Mouse (Mus musculus) duodenum, adult 2 months (tissue): ENCODE measurements around the gene Dhx35. TPM values are rescaled to one million over a fixed set of nuclear protein-coding genes. Genes with fewer than 3 reads are reported as not detected.

Experiments
- polyA plus RNA-seq: library from polyadenylated mRNA; depleted of rRNA; stranded (reverse); fragments of >200 nt; gene quantifications from 2 replicates; pipeline ENCODE4 v1.2.3, GENCODE M21; 2012; ENCODE audit warnings: low replicate concordance; rRNA removed

Dhx35 gene
- 14.7 and 17.0 TPM in 2 replicates for polyA plus RNA-seq

DNA sequence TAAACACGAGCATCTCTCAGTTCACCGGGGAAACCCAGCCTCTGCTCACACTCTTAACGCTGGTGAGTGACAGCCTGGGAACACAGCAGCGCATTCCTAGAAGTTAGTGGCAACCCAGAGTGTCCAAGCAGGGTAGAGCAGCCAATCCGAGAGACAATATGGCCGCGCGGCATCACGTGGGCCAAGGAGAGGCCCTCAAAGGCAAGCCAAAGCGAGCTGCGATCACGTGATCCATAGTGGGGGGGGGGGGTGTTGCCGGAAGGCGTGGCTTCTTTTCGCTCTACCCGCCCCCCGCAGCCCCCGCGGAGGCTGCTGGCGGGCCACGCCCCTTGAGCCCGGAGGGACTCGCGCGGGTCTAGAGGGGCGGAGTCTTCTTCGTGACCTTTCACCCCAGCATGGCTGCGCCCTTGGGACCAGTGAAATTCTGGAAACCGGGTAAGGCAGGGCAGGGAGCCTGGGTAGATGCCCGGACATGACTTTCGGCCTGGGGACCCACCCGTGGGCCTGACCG lies at the start of gene Dhx35:
Gene Dhx35, plus strand, starts transcription at position 314 of the 511 bp plus-strand sequence.

DNA sequence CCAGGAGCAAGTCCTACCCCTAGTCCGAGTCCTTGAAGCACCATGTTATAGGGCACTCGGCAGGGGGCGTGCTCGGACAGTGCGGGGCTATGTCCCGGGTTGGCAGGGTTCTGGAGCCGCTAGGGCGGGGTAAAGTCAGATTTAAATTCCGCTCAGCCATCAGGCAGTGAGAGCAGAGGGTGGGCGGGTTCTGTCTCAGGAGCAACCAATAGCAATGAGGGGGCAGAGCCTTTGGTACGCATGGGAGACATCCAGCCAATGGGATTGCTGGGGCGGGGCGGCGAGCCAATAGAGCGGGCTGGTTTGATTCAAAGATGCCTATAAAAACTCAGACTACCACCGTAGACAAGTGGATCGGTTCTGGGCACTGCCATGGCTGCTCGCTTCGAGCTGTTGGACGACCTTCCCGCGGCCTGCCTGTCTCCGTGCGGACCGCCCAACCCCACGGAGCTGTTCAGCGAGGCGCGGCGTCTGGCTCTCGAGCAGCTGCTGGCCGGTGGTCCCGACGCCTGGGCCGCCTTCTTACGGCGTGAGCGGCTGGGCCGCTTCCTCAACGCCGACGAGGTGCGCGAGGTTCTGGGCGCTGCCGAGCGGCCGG lies 26.8 kb upstream of the Dhx35 start, which contains the start of gene Fam83d:
Gene Fam83d, plus strand, starts transcription at position 352 of the 598 bp plus-strand sequence.

Other genes starting within 250 kb of the Dhx35 start
- 0.05 TPM in 1 of 2 replicates, not detected in the other for gene Slc32a1, start 184.0 kb upstream of the Dhx35 start, polyA plus RNA-seq
- 4.5 and 6.2 TPM in 2 replicates for gene Actr5, start 169.9 kb upstream of the Dhx35 start, polyA plus RNA-seq
- gene Ppp1r16b, start 129.4 kb upstream of the Dhx35 start, polyA plus RNA-seq: 2.2 and 2.3 TPM in 2 replicates
- gene Fam83d, start 26.7 kb upstream of the Dhx35 start, polyA plus RNA-seq: 18.9 and 21.9 TPM in 2 replicates